Mouse (Mus musculus): ENCODE measurements around the gene Samd14.

DNA sequence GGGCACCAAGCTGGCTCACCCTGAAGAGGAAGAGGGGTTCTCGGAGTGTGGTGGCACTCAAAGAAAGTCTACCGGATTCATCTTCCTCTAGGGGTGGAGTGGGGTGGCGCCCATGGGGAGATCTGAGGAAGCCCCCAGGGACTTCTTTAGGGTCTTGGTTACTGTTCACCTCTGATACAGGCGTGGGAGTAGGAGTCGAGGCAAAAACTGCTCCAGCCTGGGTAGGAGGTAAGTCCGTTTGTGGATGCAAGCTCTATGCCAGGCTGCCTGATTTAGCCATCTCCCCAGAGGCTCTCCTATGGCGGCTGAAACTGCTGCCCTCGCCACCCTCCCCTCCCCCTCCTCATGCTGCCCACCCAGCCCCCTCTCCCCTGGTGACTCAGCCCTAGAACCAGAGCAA is 62.5 kb downstream of the Samd14 start:
- no peak for TF ChIP-seq CTCF (conservative IDR thresholded peaks at IDR 0.05; ENCODE audit: insufficient read depth, insufficient read length, low read depth, low read length)
- TF ChIP-seq POLR2A (IDR thresholded peaks at IDR 0.05; ENCODE audit: low read depth, low read length), result no peak
